ENCODE assay signal across 8 mouse cellular contexts in genomic region chr13:21327424-21327823, GRCm38 (mm10). TPM values are rescaled to one million over a fixed set of nuclear protein-coding genes. Genes with fewer than 3 reads are reported as not detected.
DNase-seq lines count a peak whose midpoint lies in the region; ATAC-seq and TF ChIP-seq lines count a peak whose summit lies in the region.

No protein-coding gene starts in this region.

- no peaks in the 10 kb centered on the region for H3K9me3 ChIP-seq in hindbrain, embryonic 15.5 days
- no peaks in the 10 kb centered on the region for H3K9me3 ChIP-seq in midbrain, embryonic 15.5 days

- H3K4me2 ChIP-seq in hindbrain, embryonic 15.5 days: peak overlapping the region; percentile 60
- H3K4me2 ChIP-seq in midbrain, embryonic 15.5 days: peak overlapping the region; percentile 58

- H3K27ac ChIP-seq in cerebellum, adult 2 months (ENCODE audit: insufficient read depth, low read length): no peak overlapping the region
- no peak overlapping the region for H3K27ac ChIP-seq in hindbrain, embryonic 15.5 days (replicated peaks)
- no peak overlapping the region for H3K27ac ChIP-seq in midbrain, embryonic 15.5 days

- H3K4me3 ChIP-seq in cerebellum, adult 2 months (replicated peaks; ENCODE audit: insufficient read depth, low read depth, low read length): peak overlapping the region; percentile 1
- peak overlapping the region; percentile 43 for H3K4me3 ChIP-seq in hindbrain, embryonic 15.5 days
- H3K4me3 ChIP-seq in midbrain, embryonic 15.5 days: peak overlapping the region; percentile 38

- H3K27me3 ChIP-seq in cerebellum, adult 2 months (ENCODE audit: control insufficient read depth, insufficient read depth, low read length): no peaks in the 10 kb centered on the region
- H3K27me3 ChIP-seq in hindbrain, embryonic 15.5 days: peaks cover 9% of the 10 kb centered on the region
- H3K27me3 ChIP-seq in midbrain, embryonic 15.5 days (replicated peaks): peaks cover 5% of the 10 kb centered on the region; the same call in 1 of the 2 replicates

- no peak for TF ChIP-seq CTCF in cerebellum, adult 2 months (IDR thresholded peaks at IDR 0.05; ENCODE audit: borderline replicate concordance, insufficient read depth, low read depth, low read length)

- 3% methylated on average over 9 of the region's 9 CpGs for WGBS in cerebellum, adult 2 months
- 2% methylated on average over 9 of the region's 9 CpGs for WGBS in hindbrain, embryonic 15.5 days
- WGBS in midbrain, embryonic 15.5 days: under 1% methylated on average over 9 of the region's 9 CpGs

- H3K4me1 ChIP-seq in cerebellum, adult 2 months (ENCODE audit: control insufficient read depth, insufficient read depth, low read length): no peaks in the 10 kb centered on the region
- H3K4me1 ChIP-seq in hindbrain, embryonic 15.5 days (replicated peaks): peaks cover 13% of the 10 kb centered on the region
- H3K4me1 ChIP-seq in midbrain, embryonic 15.5 days: peaks cover 6% of the 10 kb centered on the region

- DNase-seq in cerebellum, adult 2 months: peak in 1 of 2 experiments; percentile 2
- DNase-seq in right cerebral cortex, postnatal 10 days (ENCODE audit: low spot score in 2 of 2): peak; percentile 25 to 44
- DNase-seq in right cerebral cortex, adult 18-20 months: no peak
- DNase-seq in testis, postnatal 14 days (ENCODE audit: low spot score): no peak
- DNase-seq in cerebellum, adult 11-12 months: no peak

- no peak for TF ChIP-seq POLR2A in cerebellum, adult 2 months (IDR thresholded peaks at IDR 0.05; ENCODE audit: borderline replicate concordance, insufficient read depth, low read length)

- H3K36me3 ChIP-seq in hindbrain, embryonic 15.5 days: no peaks in the 10 kb centered on the region
- no peaks in the 10 kb centered on the region for H3K36me3 ChIP-seq in midbrain, embryonic 15.5 days (replicated peaks)

- 0 out of 2 replicates have a peak overlapping the region, but pooled peaks have one; percentile 9 for H3K9ac ChIP-seq in hindbrain, embryonic 15.5 days
- 0 out of 2 replicates have a peak overlapping the region, but pooled peaks have one; percentile 31 for H3K9ac ChIP-seq in midbrain, embryonic 15.5 days

- ATAC-seq in cerebellum, adult (ENCODE audit: insufficient number of reproducible peaks, low FRiP score, low TSS enrichment): no peak
- peak; percentile 54; the same call in 1 of the 2 replicates for ATAC-seq in hindbrain, embryonic 15.5 days (ENCODE audit: low FRiP score, low read depth)
- ATAC-seq in midbrain, embryonic 15.5 days (replicated peaks): no peak

RNA-seq across cellular contexts. Expression of gene Gpx6, which starts 15.5 kb away (rescaled TPM):
- 0.25 and 0.33 TPM in 2 replicates for polyA plus RNA-seq in cerebellum, adult 2 months (2012; rRNA removed)
- polyA plus RNA-seq in hindbrain, embryonic 15.5 days (2015; fragmentation: Nextera tagmentation; extraction: Ambion mirVana): 0.24 and 0.27 TPM in 2 replicates
- not detected in 2 replicates for polyA plus RNA-seq in midbrain, embryonic 15.5 days (2015; fragmentation: Nextera tagmentation; extraction: Ambion mirVana)

RNA-seq across cellular contexts. Expression of gene Olfr1367, which starts 19.3 kb away (rescaled TPM):
- not detected in 2 replicates for polyA plus RNA-seq in cerebellum, adult 2 months (2012; rRNA removed)
- not detected in 2 replicates for polyA plus RNA-seq in hindbrain, embryonic 15.5 days (2015; fragmentation: Nextera tagmentation; extraction: Ambion mirVana)
- not detected in 2 replicates for polyA plus RNA-seq in midbrain, embryonic 15.5 days (2015; fragmentation: Nextera tagmentation; extraction: Ambion mirVana)

RNA-seq across cellular contexts. Expression of gene Gpx5, which starts 34.9 kb away (rescaled TPM):
- not detected in 2 replicates for polyA plus RNA-seq in cerebellum, adult 2 months (2012; rRNA removed)
- polyA plus RNA-seq in hindbrain, embryonic 15.5 days (2015; fragmentation: Nextera tagmentation; extraction: Ambion mirVana): not detected in 2 replicates
- polyA plus RNA-seq in midbrain, embryonic 15.5 days (2015; fragmentation: Nextera tagmentation; extraction: Ambion mirVana): not detected in 2 replicates

RNA-seq across cellular contexts. Expression of gene Zscan12, which starts 35.2 kb away (rescaled TPM):
- polyA plus RNA-seq in cerebellum, adult 2 months (2012; rRNA removed): 6.5 and 6.7 TPM in 2 replicates
- polyA plus RNA-seq in hindbrain, embryonic 15.5 days (2015; fragmentation: Nextera tagmentation; extraction: Ambion mirVana): 11.0 and 12.7 TPM in 2 replicates
- 12.2 and 13.0 TPM in 2 replicates for polyA plus RNA-seq in midbrain, embryonic 15.5 days (2015; fragmentation: Nextera tagmentation; extraction: Ambion mirVana)

Comparison
In these comparisons a context has a peak if more than half of its experiments do, and no peak if none do; other contexts are left out.
1. DNase-seq: peak in right cerebral cortex, postnatal 10 days (2 of 2); none in right cerebral cortex, adult 18-20 months (single experiment), testis, postnatal 14 days (single experiment) and cerebellum, adult 11-12 months (single experiment).
2. Peak in every context shown above with its lines, with median percentiles within 50 percentile points of each other: H3K4me3 ChIP-seq.